Mouse (Mus musculus): Measurements from ENCODE around the gene Mok.

Gene Mok

GRCm38 (mm10) chr12:110813624-110814023 is 27.1 kb downstream of the Mok start:
- in situ Hi-C loops (cut with MseI, MboI), result no loop called here

GRCm38 (mm10) chr12:110813132-110813531 is 27.6 kb downstream of the Mok start:
- in situ Hi-C loops (cut with MseI, MboI), result no loop called here

- in situ Hi-C loops (cut with MseI, MboI), result no loop called here
Observed at GRCm38 (mm10) chr12:110808848-110809247, 31.9 kb downstream of the Mok start.

GRCm38 (mm10) chr12:110808430-110808829 is 32.3 kb downstream of the Mok start:
- in situ Hi-C loops (cut with MseI, MboI), result no loop called here

- in situ Hi-C loops (cut with MseI, MboI), result no loop called here
Observed at GRCm38 (mm10) chr12:110806301-110806970, 34.3 kb downstream of the Mok start.

GRCm38 (mm10) chr12:110804261-110804660 is 36.5 kb downstream of the Mok start:
- in situ Hi-C loops (cut with MseI, MboI), result no loop called here

GRCm38 (mm10) chr12:110802674-110803297 is 38.0 kb downstream of the Mok start:
- in situ Hi-C loops (cut with MseI, MboI), result no loop called here

- in situ Hi-C loops (cut with MseI, MboI), result no loop called here
Observed at GRCm38 (mm10) chr12:110801876-110802464, 38.8 kb downstream of the Mok start.

- in situ Hi-C loops (cut with MseI, MboI), result no loop called here
Observed at GRCm38 (mm10) chr12:110799226-110799625, 41.5 kb downstream of the Mok start.

- in situ Hi-C loops (cut with MseI, MboI), result no loop called here
Observed at GRCm38 (mm10) chr12:110797842-110798431, 42.8 kb downstream of the Mok start.

- in situ Hi-C loops (cut with MseI, MboI), result no loop called here
Observed at GRCm38 (mm10) chr12:110797202-110797601, 43.5 kb downstream of the Mok start.

GRCm38 (mm10) chr12:110796748-110797147 is 44.0 kb downstream of the Mok start:
- in situ Hi-C loops (cut with MseI, MboI), result no loop called here

GRCm38 (mm10) chr12:110795035-110795434 is 45.7 kb downstream of the Mok start:
- in situ Hi-C loops (cut with MseI, MboI), result no loop called here

- in situ Hi-C loops (cut with MseI, MboI), result no loop called here
Observed at GRCm38 (mm10) chr12:110791026-110791425, 49.7 kb downstream of the Mok start.

GRCm38 (mm10) chr12:110790580-110790979 is 50.2 kb downstream of the Mok start:
- in situ Hi-C loops (cut with MseI, MboI), result no loop called here

- in situ Hi-C loops (cut with MseI, MboI), result no loop called here
Observed at GRCm38 (mm10) chr12:110786243-110786642, 54.5 kb downstream of the Mok start.

GRCm38 (mm10) chr12:110784211-110784610 is 56.5 kb downstream of the Mok start:
- in situ Hi-C loops (cut with MseI, MboI), result no loop called here

- in situ Hi-C loops (cut with MseI, MboI), result no loop called here
Observed at GRCm38 (mm10) chr12:110782278-110782677, 58.5 kb downstream of the Mok start.

GRCm38 (mm10) chr12:110781181-110781580 is 59.6 kb downstream of the Mok start:
- in situ Hi-C loops (cut with MseI, MboI), result no loop called here

- in situ Hi-C loops (cut with MseI, MboI), result no loop called here
Observed at GRCm38 (mm10) chr12:110779296-110779695, 61.4 kb downstream of the Mok start.

- in situ Hi-C loops (cut with MseI, MboI), result no loop called here
Observed at GRCm38 (mm10) chr12:110777853-110778252, 62.9 kb downstream of the Mok start.

GRCm38 (mm10) chr12:110775628-110776426 is 64.9 kb downstream of the Mok start:
- in situ Hi-C loops (cut with MseI, MboI), result no loop called here
